Mouse (Mus musculus): ENCODE results near the gene Nagk.

- no peak for TF ChIP-seq CTCF (IDR thresholded peaks at IDR 0.05; ENCODE audit: borderline replicate concordance, insufficient read depth, low read depth, low read length)
- TF ChIP-seq POLR2A (IDR thresholded peaks at IDR 0.05; ENCODE audit: borderline replicate concordance, insufficient read depth, low read length), result no peak
These were observed 21.0 kb downstream of the Nagk start for GRCm38 (mm10) chr6:83815801-83816200.

Measured in cerebellum, adult 2 months (tissue).